Mouse (Mus musculus): Measurements from ENCODE around the gene Fancg. TPM values are rescaled to one million over a fixed set of nuclear protein-coding genes. Genes with fewer than 3 reads are reported as not detected.

Fancg gene
- total RNA-seq, 2 experiments from 2014 or later, result 7.4 to 8.2 TPM

GRCm38 (mm10) chr4:43033481-43033880 lies 23.2 kb upstream of the Fancg start:
- DNase-seq, result no peak

- DNase-seq, result no peak
These were observed 22.2 kb upstream of the Fancg start for GRCm38 (mm10) chr4:43032501-43032900.

- DNase-seq, result peak; percentile 93
These were observed 21.1 kb upstream of the Fancg start, which contains the start of gene Stoml2 for GRCm38 (mm10) chr4:43031237-43031995. Stoml2 (minus strand) TSS chr4:43031710.

DNA sequence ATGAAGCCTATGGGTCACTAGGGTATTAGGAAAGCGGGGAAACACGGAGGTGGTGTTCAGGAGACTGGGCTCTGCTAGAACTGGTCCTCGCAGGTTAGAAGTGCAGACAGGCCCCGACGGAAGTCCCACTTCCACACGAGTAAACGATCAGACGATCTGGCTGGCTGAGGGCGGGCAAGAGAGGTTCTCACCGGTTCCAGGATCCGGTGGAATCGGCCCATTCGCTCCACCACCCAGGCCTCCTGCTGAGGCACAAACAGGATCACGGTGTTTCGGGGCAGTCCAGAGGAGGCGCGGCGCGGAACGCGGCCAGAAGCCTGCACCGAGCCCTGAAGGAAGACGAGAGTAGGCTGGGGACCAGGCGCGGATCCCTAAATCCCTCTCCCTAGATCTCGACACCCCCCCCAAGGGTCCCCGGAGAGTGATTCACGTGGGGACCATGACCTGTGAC lies 20.5 kb upstream of the Fancg start:
- DNase-seq, result no peak

DNA sequence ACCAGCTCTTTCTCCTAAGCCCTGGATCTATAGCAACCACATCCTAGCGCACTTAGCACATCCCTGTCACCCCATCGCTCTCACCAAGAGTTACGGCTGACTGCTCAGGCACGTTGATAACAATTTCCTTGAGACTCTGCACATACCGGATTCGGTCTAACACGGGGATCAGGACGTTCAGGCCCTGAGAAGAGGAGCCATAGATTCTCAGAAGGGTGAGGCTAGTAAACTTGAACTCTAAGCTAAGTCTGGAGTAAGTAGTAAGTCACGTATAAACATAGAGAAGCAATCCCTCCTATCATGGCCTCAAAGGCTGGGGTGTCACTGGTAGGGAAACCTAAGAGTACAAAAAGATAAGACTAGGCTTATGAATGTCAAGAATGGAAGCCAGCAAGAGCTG lies 20.0 kb upstream of the Fancg start:
- no peak for DNase-seq

DNA sequence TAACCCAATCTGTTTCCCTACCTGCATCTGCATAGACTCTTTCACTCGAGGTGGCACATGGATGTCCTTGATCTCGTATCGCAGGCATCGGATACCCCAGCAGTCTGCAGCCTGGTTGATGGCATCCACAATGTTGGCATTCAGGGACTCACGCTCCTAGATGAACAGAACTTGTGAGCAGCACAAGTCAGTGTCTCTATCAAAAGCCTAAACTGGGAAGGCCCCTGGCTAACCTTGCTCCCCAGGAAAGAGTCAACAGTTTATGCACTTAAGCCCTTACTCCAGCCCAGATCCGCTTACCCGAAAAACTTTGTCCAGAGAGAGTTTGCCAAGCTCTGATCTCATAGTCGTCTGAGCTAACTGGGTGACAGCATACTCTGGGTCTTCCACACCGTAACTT lies 19.4 kb upstream of the Fancg start:
- DNase-seq, result no peak

DNA sequence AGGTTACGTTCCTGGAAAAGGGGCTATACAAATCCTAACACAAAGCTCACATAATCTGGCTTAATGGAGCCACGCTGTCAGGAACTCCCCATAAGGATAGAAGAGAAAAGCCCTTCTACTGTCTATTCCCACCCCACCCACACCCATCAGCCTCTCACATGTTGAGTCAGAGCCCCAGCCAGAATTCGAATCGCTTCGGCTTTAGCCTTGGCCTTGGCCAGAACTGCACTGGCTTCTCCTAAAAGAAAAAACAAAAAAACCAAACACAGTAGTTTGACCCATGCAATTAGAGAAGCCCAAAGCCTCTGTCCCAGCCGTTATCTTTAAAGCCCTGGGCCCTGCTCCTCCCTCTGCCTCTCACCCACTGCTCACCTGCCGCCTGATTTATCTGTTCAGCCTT lies 18.8 kb upstream of the Fancg start:
- no peak for DNase-seq

DNA sequence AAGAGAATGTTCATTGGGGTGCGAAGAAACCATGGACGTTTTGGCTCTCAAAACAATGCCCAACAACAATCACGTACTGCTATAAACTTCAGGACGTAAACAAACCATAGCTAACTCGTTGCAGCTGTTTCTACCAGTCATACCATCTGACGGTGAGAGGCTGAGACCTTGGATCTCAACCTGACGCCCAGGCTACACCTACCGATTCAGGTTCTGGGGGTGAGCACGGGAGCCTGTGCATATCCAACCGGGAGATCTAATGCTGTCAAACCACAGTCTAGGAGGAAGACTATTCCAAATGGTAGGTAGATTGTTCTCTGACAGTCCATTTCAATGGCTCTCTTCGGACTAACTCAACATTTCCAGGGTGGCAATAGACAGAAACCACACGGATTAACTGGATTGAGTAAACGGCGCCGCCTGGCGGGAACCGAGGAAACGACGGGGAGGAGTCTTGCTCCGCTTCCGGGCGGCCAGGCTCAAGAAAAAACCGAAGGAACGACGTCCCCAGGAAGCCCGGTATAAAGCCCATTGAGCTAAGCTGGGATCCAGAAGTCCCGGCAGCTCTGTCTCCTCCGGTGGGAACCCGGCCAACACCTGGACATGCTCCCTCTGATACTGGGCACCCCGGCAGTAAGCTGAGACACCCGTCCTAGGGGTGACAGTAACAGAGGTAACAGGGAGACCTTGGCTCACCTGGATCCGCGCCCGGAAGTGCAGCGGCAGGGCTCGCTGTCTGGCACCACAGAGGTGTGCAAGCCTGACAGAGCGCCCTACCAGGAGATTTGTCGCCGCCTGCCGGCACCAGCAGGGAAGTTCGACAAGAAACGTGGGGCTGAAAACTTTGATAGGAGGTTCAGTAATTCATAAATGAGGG lies 15.0 kb upstream of the Fancg start, which contains the start of gene Pigo:
Gene Pigo, minus strand, starts transcription at position 736 of the 877 bp plus-strand sequence.
- DNase-seq, result peak; percentile 98

DNA sequence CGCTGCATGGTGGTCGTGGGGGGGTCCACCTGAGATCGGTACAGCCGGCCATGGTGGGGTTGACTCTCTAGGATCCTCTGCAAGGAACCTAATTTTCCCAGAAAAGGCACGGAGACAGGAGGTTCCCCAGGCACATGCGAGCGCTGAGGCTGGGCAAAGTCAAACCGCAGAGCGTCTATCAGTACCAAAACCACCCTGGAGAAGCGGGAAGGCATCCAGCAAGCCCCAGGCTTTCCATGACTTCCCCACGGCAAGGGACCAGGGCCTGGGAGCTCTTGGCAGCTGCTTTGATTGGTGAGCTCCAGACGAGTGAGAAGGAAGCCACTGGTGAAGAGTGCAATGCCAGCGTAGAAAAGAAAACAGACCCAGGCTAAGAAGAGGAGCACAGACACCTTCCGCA lies 14.4 kb upstream of the Fancg start:
- no peak for DNase-seq

DNA sequence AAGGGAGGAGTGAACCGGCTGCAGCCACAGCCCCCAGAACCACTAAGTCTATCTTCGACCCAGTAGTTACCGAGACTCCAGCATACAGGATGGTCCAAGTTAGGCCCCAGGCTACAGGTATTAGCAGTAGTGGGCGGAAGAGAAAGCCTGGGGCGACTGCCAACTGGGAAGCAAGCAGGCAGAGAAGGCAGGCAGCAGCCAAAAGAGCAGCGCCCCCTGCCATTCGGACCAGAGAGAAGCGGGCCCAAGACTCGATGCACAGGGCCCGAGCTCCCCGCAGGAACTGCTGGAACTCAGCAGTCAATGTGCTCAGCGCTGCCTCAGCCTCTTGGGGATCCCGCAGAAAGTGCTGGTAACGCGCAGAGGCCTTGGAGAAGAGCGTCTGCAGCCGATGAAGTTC lies 11.0 kb upstream of the Fancg start:
- no peak for DNase-seq

- no peak for DNase-seq
These were observed 10.6 kb upstream of the Fancg start for GRCm38 (mm10) chr4:43020876-43021275.

- DNase-seq, result peak; percentile 41
These were observed 9.5 kb upstream of the Fancg start for GRCm38 (mm10) chr4:43019641-43020465.

GRCm38 (mm10) chr4:43019176-43019575 lies 8.9 kb upstream of the Fancg start:
- no peak for DNase-seq

GRCm38 (mm10) chr4:43018156-43018555 lies 7.8 kb upstream of the Fancg start:
- DNase-seq, result no peak

GRCm38 (mm10) chr4:43012091-43012490 lies 1.8 kb upstream of the Fancg start:
- no peak for DNase-seq

DNA sequence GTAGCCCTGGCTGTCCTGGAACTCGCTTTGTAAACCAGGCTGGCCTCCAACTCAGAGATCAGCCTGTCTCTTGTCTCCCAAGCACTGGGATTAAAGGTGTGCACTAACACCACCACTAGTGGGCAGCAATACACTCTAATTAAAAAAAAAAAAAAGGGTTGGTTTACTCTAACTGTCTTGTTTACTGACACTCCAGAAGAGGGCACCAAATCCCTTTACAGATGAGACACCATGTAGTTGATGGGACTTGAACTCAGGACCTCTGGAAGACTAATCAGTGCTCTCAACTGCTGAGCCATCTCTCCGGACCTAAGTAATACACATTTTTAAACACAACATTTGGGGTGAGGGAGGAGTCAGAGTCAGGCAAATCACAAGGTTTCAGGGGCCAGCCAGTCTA lies 4.5 kb downstream of the Fancg start:
- peak; percentile 43 for DNase-seq

GRCm38 (mm10) chr4:43004951-43005350 lies 5.4 kb downstream of the Fancg start:
- no peak for DNase-seq

DNA sequence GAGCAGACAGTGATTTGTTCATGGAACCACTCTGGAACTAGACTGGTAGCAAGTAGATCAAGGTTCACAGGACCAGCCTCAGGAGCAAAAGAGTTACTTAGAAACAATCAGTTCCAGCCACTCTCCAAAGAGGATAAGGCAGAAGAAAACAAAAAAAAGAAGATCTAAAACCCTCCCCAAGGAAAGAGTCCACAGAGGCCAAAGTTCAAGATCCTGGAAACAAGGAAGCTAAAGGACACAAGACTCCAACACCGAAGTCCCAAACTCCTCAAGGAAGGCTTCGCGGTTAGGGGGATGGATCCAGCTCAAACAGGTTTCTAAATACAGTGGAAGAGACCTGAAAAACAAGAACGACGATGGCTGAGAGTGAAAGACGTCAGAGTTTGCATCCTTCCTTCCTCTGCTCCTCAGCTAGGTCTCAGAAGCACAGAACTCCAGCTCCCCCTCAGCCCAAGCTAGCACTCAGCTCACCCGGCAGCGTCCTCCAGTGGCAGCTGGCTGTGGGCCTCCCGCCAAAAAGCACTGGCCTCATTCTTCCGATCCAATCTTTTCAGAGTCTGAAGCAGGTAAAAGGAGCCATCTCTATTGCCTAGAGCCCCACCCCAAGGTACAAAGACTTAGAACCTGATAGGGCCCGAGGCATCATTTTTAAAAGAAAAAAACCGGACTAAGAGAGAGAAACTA lies 7.4 kb downstream of the Fancg start:
- DNase-seq, result no peak

GRCm38 (mm10) chr4:43001272-43001671 lies 9.0 kb downstream of the Fancg start:
- DNase-seq, result no peak

DNA sequence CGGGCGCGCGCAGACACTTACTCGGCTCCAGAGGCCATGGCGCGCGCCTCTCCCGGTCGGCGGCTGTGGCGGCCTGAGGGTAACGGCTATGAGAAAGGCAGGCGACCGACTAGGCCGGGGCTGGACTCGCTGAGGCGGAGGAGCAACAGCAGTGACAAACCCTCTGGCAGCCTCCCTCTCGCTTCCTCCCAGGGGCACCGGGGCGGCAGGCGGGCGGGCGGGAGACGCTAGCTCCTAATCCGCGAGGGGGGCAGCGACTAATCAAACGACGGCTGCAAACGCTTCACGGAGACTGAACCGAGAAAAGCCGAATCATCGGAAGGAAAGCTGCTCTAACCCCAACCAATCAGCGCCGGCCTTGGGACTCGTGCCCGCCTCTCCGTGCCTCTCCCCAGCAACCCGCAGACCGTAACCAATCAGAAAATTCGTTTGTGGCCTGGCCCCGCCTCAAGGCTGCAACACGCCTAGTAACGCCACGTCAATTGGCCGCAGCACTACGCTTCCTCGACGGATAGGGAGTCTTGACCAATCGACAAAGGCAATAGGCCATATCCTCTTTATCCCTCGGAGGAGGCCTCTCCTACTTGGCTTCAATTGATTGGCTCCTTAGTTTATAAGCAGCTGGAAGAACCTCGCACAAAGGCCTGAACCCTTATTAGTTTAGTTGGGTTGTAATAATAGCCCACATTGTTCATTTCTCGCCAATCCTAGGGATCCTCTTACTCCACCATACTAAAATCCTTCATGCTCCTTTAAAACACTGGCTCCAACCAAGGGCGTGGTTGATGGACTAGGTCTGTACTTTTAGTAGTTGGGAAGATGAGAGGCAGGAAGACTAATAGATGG lies 9.9 kb downstream of the Fancg start, which contains the start of gene Vcp:
Gene Vcp, minus strand, starts transcription at position 367 of the 846 bp plus-strand sequence.
- DNase-seq, result peak; percentile 100

Measured in heart, postnatal 4 days (tissue).